Mouse (Mus musculus) limb, embryonic 14.5 days (tissue): ENCODE data around the gene Gpsm2. TPM values are rescaled to one million over a fixed set of nuclear protein-coding genes. Genes with fewer than 3 reads are reported as not detected.

Experiments used
- ATAC-seq: fragments of 200-750 bp; cut with Nextera tagmentation; 2 replicates; pipeline ENCODE4 v1.8.0; 2017; ENCODE audit warnings: low read depth, moderate number of reproducible peaks, moderate TSS enrichment; ENCODE audit not compliant: low FRiP score
- DNase-seq: peaks from one replicate; pipeline ENCODE4 v3.0.0-alpha.2; 2015; ENCODE audit warnings: low spot score
- H3K27ac ChIP-seq: fragments of 300-500 bp; sonication (generic); replicated peaks from 2 replicates; pipeline ENCODE4 v1.5.1; 2014; ENCODE audit warnings: low read depth, mild to moderate bottlenecking, low read length, moderate library complexity, mixed read lengths
- H3K27me3 ChIP-seq: fragments of 300-500 bp; sonication (generic); 2 replicates; pipeline ENCODE4 v1.6.1; 2014; ENCODE audit warnings: low read length, mixed read lengths; ENCODE audit not compliant: control insufficient read depth, insufficient read depth
- H3K36me3 ChIP-seq: fragments of 300-500 bp; sonication (generic); 2 replicates; pipeline ENCODE4 v1.6.1; 2014; ENCODE audit warnings: mild to moderate bottlenecking, low read length, moderate library complexity, mixed read lengths; ENCODE audit not compliant: control insufficient read depth, insufficient read depth
- H3K4me1 ChIP-seq: fragments of 300-500 bp; sonication (generic); 2 replicates; pipeline ENCODE4 v1.6.1; 2014; ENCODE audit warnings: antibody characterized with exemption, low read length, mixed read lengths; ENCODE audit not compliant: control insufficient read depth, insufficient read depth
- H3K4me2 ChIP-seq: fragments of 300-500 bp; sonication (generic); replicated peaks from 2 replicates; pipeline ENCODE4 v1.6.1; 2014; ENCODE audit warnings: low read depth, mild to moderate bottlenecking, low read length, moderate library complexity; ENCODE audit not compliant: severe bottlenecking
- H3K4me3 ChIP-seq: fragments of 300-500 bp; sonication (generic); replicated peaks from 2 replicates; pipeline ENCODE4 v1.5.1; 2014; ENCODE audit warnings: low read length
- H3K9ac ChIP-seq: fragments of 300-500 bp; sonication (generic); 2 replicates; pipeline ENCODE4 v1.6.1; 2014; ENCODE audit warnings: mild to moderate bottlenecking, low read depth, low read length, moderate library complexity; ENCODE audit not compliant: severe bottlenecking
- H3K9me3 ChIP-seq: fragments of 300-500 bp; sonication (generic); 2 replicates; pipeline ENCODE4 v1.6.1; 2016; ENCODE audit warnings: low read length; ENCODE audit not compliant: control insufficient read depth
- POLR2A ChIP-seq: fragments of 200-500 bp; IDR thresholded peaks from 2 replicates; pipeline ENCODE4 v1.8.0; 2012; ENCODE audit warnings: inconsistent platforms, mild to moderate bottlenecking, moderate library complexity, borderline replicate concordance; ENCODE audit not compliant: insufficient read depth, insufficient read length; ENCODE audit errors: extremely low read depth
- WGBS: fragments of 180-500 bp; shearing (Covaris S2); extraction: QIAGEN DNeasy Blood & Tissue Kit; methylation state at CpG from one replicate; pipeline ENCODE4 v1.1.7; 2014; 5-methylcytosine and 5-hydroxymethylcytosine counted together
- polyA plus RNA-seq, 2 experiments: library from polyadenylated mRNA; depleted of rRNA in 1 of 2; stranded (reverse) in 1 of 2; unstranded in 1 of 2; fragments of >200 nt; fragmentation: Nextera tagmentation in 1 of 2; extraction: Ambion mirVana in 1 of 2; gene quantifications; 2 replicates each; pipeline versions ENCODE4 v1.2.1 to v1.2.3; 2012 to 2014

The Gpsm2 gene
- polyA plus RNA-seq, 2 experiments, result 55.2 to 120 TPM

DNA sequence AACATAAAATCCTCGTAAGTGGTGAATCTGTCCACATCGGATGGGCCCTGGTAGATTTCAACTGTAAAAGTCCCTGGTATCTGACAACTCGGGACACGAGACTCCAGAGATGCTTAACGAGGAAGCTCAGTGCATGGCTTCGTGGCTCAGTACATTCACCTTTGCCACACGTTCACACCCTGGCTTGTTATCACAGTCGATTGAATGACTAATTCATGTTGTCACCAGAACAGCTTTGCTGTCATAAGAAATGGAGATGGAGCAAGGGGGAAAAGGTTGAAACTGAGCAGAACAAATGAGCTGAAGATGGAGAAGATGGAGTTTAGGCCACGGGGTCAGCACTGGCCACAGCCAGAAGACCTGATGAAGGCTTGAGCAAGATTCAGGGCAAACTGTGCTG lies 35.5 kb upstream of the Gpsm2 start:
- no peaks in the 10 kb centered on the region for H3K27me3 ChIP-seq
- H3K4me3 ChIP-seq, result no peak overlapping the region
- no peak for ATAC-seq
- no peaks in the 10 kb centered on the region for H3K9me3 ChIP-seq
- H3K4me1 ChIP-seq, result peaks cover 25% of the 10 kb centered on the region
- H3K9ac ChIP-seq, result no peak overlapping the region
- DNase-seq, result no peak
- TF ChIP-seq POLR2A, result no peak
- H3K27ac ChIP-seq, result no peak overlapping the region; the same call in 1 of the 2 replicates
- no peak overlapping the region for H3K4me2 ChIP-seq
- WGBS, result 53% methylated on average over 9 of the region's 9 CpGs
- H3K36me3 ChIP-seq, result no peaks in the 10 kb centered on the region

DNA sequence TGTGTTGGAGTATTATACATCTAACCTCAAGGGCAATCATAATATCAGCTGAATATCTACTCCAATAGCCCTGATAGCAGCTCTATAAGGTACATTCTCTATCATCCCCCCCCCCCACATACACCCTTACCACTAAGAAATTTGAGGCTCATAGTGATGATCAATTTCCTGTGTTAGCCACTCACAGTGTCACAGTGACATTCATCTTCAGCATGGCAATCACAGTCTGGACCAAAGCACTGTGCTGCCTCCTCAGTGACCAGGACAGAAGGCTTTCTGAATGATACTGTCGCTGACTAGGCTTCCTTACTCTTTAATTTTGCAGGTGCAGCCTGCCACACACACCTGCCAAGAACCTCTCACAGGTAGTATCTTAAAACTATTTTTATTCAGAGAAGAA lies 34.0 kb upstream of the Gpsm2 start:
- no peaks in the 10 kb centered on the region for H3K36me3 ChIP-seq
- no peak for TF ChIP-seq POLR2A
- H3K4me2 ChIP-seq, result no peak overlapping the region
- H3K27ac ChIP-seq, result no peak overlapping the region
- peaks cover 36% of the 10 kb centered on the region for H3K4me1 ChIP-seq
- H3K9me3 ChIP-seq, result no peaks in the 10 kb centered on the region
- no peak overlapping the region for H3K4me3 ChIP-seq
- DNase-seq (no peak), ATAC-seq (no peak)
- no peak overlapping the region for H3K9ac ChIP-seq
- no peaks in the 10 kb centered on the region for H3K27me3 ChIP-seq
- WGBS, result 72% methylated on average over 1 of the region's 1 CpGs

- 92% methylated on average over 2 of the region's 2 CpGs for WGBS
- no peak overlapping the region for H3K9ac ChIP-seq
- no peaks in the 10 kb centered on the region for H3K36me3 ChIP-seq
- ATAC-seq, result no peak
- H3K27me3 ChIP-seq, result no peaks in the 10 kb centered on the region
- H3K27ac ChIP-seq, result no peak overlapping the region
- TF ChIP-seq POLR2A, result no peak
- no peak for DNase-seq
- no peak overlapping the region for H3K4me3 ChIP-seq
- peaks cover 39% of the 10 kb centered on the region for H3K4me1 ChIP-seq
- no peaks in the 10 kb centered on the region for H3K9me3 ChIP-seq
- H3K4me2 ChIP-seq, result no peak overlapping the region
Observed at GRCm38 (mm10) chr3:108755542-108755941, 33.4 kb upstream of the Gpsm2 start.

- Histone ChIP-seq H3K4me2 (no peak overlapping the region), H3K27me3 (no peaks in the 10 kb centered on the region), H3K36me3 (no peaks in the 10 kb centered on the region), H3K9ac (no peak overlapping the region), H3K27ac (no peak overlapping the region), H3K4me1 (peaks cover 32% of the 10 kb centered on the region), H3K9me3 (no peaks in the 10 kb centered on the region), H3K4me3 (no peak overlapping the region)
- DNase-seq, result no peak
- 80% methylated on average over 1 of the region's 1 CpGs for WGBS
- ATAC-seq, result no peak
- TF ChIP-seq POLR2A, result no peak
Observed at GRCm38 (mm10) chr3:108754541-108754940, 32.4 kb upstream of the Gpsm2 start.

- Histone ChIP-seq H3K9me3 (no peaks in the 10 kb centered on the region), H3K4me1 (peaks cover 15% of the 10 kb centered on the region), H3K4me3 (no peak overlapping the region), H3K9ac (no peak overlapping the region), H3K36me3 (no peaks in the 10 kb centered on the region), H3K4me2 (no peak overlapping the region), H3K27ac (peak overlapping the region; percentile 52; the same call in 1 of the 2 replicates), H3K27me3 (no peaks in the 10 kb centered on the region)
- ATAC-seq (no peak), DNase-seq (no peak)
- TF ChIP-seq POLR2A, result no peak
- WGBS, result 84% methylated on average over 6 of the region's 6 CpGs
Observed at GRCm38 (mm10) chr3:108751691-108752090, 29.6 kb upstream of the Gpsm2 start.

DNA sequence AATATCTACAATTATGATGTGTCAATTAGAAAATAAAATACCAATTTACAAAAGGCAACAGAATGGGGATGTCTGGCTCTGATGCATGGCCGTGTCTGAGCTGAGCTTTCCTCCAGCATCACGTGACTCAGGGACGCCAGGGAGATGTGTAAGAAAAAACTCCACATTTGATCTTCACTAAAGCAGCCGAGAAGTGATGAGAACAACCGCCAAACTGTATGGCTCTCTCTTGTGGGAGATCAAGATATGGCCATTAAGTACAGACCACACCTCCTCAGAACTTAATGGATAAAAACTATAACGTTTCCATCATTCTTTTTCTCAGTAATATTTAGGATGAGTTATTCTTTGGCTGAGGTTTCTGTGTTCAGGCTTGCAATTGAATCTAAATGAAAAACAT lies 29.0 kb upstream of the Gpsm2 start:
- Histone ChIP-seq H3K9ac (no peak overlapping the region), H3K27me3 (no peaks in the 10 kb centered on the region), H3K4me3 (no peak overlapping the region), H3K9me3 (no peaks in the 10 kb centered on the region), H3K4me2 (no peak overlapping the region), H3K4me1 (peaks cover 16% of the 10 kb centered on the region), H3K36me3 (no peaks in the 10 kb centered on the region), H3K27ac (no peak overlapping the region)
- TF ChIP-seq POLR2A, result no peak
- 23% methylated on average over 6 of the region's 6 CpGs for WGBS
- ATAC-seq (peak; percentile 88), DNase-seq (peak; percentile 80)
